Mouse (Mus musculus) embryonic facial prominence, embryonic 11.5 days (tissue): Measurements from ENCODE around the gene Tnxb. TPM values are rescaled to one million over a fixed set of nuclear protein-coding genes. Genes with fewer than 3 reads are reported as not detected.
"Not testable (repeated sequence)": the region's sequence is repeated elsewhere in the genome, so short reads cannot be mapped to it uniquely, and the experiment has no call there.

ENCODE experiments used
- ATAC-seq: fragments of 200-750 bp; cut with Nextera tagmentation; replicated peaks from 2 replicates; pipeline ENCODE4 v1.8.0; 2017; ENCODE audit warnings: low read depth; ENCODE audit not compliant: insufficient number of reproducible peaks, low FRiP score, low TSS enrichment
- DNase-seq: peaks from one replicate; pipeline ENCODE4 v3.0.0-alpha.2; 2015; ENCODE audit warnings: low spot score
- H3K27ac ChIP-seq: fragments of 300-500 bp; sonication (generic); replicated peaks from 2 replicates; pipeline ENCODE4 v1.5.1; 2014; ENCODE audit warnings: mild to moderate bottlenecking, low read depth, low read length, control low read depth
- H3K27me3 ChIP-seq: fragments of 300-500 bp; sonication (generic); 2 replicates; pipeline ENCODE4 v1.6.1; 2014; ENCODE audit warnings: mild to moderate bottlenecking, low read length, moderate library complexity, mixed read lengths; ENCODE audit not compliant: control insufficient read depth, insufficient read depth
- H3K36me3 ChIP-seq: fragments of 300-500 bp; sonication (generic); replicated peaks from 2 replicates; pipeline ENCODE4 v1.6.1; 2014; ENCODE audit warnings: low read depth, mild to moderate bottlenecking, low read length, moderate library complexity, mixed read lengths; ENCODE audit not compliant: control insufficient read depth, insufficient read depth
- H3K4me1 ChIP-seq: fragments of 300-500 bp; sonication (generic); 2 replicates; pipeline ENCODE4 v1.6.1; 2014; ENCODE audit warnings: low read length, mixed read lengths; ENCODE audit not compliant: control insufficient read depth, insufficient read depth
- H3K4me2 ChIP-seq: fragments of 300-500 bp; sonication (generic); 2 replicates; pipeline ENCODE4 v1.6.1; 2014; ENCODE audit warnings: low read depth, mild to moderate bottlenecking, control low read depth, low read length, moderate library complexity
- H3K4me3 ChIP-seq: fragments of 300-500 bp; sonication (generic); 2 replicates; pipeline ENCODE4 v1.5.1; 2014; ENCODE audit warnings: low read depth, low read length, control low read depth
- H3K9ac ChIP-seq: fragments of 300-500 bp; sonication (generic); replicated peaks from 2 replicates; pipeline ENCODE4 v1.6.1; 2014; ENCODE audit warnings: mild to moderate bottlenecking, control low read depth, low read length
- H3K9me3 ChIP-seq: fragments of 300-500 bp; sonication (generic); replicated peaks from 2 replicates; pipeline ENCODE4 v1.6.1; 2016; ENCODE audit warnings: mild to moderate bottlenecking, low read length, inconsistent platforms, mixed read lengths; ENCODE audit not compliant: control insufficient read depth
- WGBS: fragments of 180-500 bp; shearing (Covaris S2); extraction: QIAGEN DNeasy Blood & Tissue Kit; methylation state at CpG from one replicate; pipeline ENCODE4 v1.1.7; 2014; 5-methylcytosine and 5-hydroxymethylcytosine counted together
- polyA plus RNA-seq: library from polyadenylated mRNA; unstranded; fragments of >200 nt; fragmentation: Nextera tagmentation; extraction: Ambion mirVana; gene quantifications from 2 replicates; pipeline ENCODE4 v1.2.1, GENCODE M21; 2014

Gene Tnxb
- polyA plus RNA-seq, 1 experiment from 2014 or later: not detected

DNA sequence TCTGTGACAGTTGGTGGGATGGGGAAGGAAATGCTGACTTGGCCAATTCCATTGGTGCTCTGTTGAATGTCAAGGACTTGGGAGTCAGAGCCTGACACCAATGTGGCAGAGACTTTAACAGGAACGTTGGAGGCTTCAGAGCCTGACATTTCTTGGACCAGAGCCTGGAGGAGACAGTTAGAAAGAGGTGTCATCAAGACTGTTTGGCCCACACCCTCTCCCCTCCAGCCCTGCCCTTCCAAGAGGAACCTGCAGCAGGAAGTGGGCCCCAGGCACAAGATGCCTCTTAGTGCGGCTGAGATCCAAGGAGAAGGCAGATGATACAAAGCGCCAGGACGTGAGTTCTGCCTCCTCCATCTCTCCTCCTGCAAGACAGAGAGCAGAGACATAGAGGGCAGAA lies 69.9 kb downstream of the Tnxb start:
- 83% methylated on average over 4 of the region's 4 CpGs for WGBS
- no peak for DNase-seq
- H3K4me1 ChIP-seq: no peaks in the 10 kb centered on the region
- no peak overlapping the region for H3K4me2 ChIP-seq
- no peak overlapping the region for H3K27ac ChIP-seq
- no peak overlapping the region for H3K9ac ChIP-seq
- ATAC-seq: no peak
- no peaks in the 10 kb centered on the region for H3K27me3 ChIP-seq
- H3K9me3 ChIP-seq: no peaks in the 10 kb centered on the region
- no peak overlapping the region for H3K4me3 ChIP-seq
- no peaks in the 10 kb centered on the region for H3K36me3 ChIP-seq

DNA sequence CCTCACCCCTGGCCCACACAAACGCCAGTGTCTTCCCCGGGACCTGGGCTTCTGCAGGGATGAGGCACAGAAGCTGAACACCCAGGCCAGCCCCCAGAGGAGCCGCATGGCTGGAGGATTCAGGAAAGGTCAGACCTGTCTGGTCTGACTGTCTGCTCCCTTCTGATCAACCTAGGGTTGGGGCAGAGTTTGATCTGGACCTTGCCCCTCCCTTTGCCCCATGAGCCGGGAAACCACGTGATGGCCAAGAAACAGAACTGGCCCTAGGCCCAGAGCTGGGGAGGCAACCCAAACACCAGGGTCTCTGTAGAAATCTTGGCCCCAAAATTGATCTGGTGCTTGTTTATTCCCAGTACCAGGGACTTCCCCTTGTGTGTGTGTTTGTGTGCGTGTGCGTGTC lies 73.4 kb downstream of the Tnxb start, which contains the start of gene C4b:
C4b (minus strand) TSS at position 164 of the 400 bp plus-strand sequence.
- no peak for DNase-seq
- H3K4me2 ChIP-seq: no peak within 1 kb of the TSS
- WGBS: 92% methylated on average over 7 of the region's 7 CpGs
- H3K4me1 ChIP-seq: no peaks in the 10 kb centered on the region
- H3K9ac ChIP-seq: no peak within 1 kb of the TSS
- no peak for ATAC-seq
- no peak within 1 kb of the TSS for H3K4me3 ChIP-seq
- no peaks in the 10 kb centered on the region for H3K9me3 ChIP-seq
- no peaks in the 10 kb centered on the region for H3K36me3 ChIP-seq
- H3K27ac ChIP-seq: no peak within 1 kb of the TSS
- H3K27me3 ChIP-seq: no peaks in the 10 kb centered on the region

GRCm38 (mm10) chr17:34744206-34744605 lies 73.9 kb downstream of the Tnxb start:
- Histone ChIP-seq H3K27me3 (no peaks in the 10 kb centered on the region), H3K4me1 (no peaks in the 10 kb centered on the region), H3K4me3 (no peak overlapping the region), H3K4me2 (no peak overlapping the region), H3K9me3 (no peaks in the 10 kb centered on the region), H3K27ac (no peak overlapping the region), H3K9ac (no peak overlapping the region), H3K36me3 (no peaks in the 10 kb centered on the region)
- no peak for DNase-seq
- no peak for ATAC-seq
- 88% methylated on average over 6 of the region's 6 CpGs for WGBS

- 95% methylated on average over 6 of the region's 6 CpGs for WGBS
- ATAC-seq, H3K9ac ChIP-seq, H3K4me1 ChIP-seq, H3K36me3 ChIP-seq, H3K27ac ChIP-seq, H3K4me3 ChIP-seq, DNase-seq, H3K27me3 ChIP-seq, H3K4me2 ChIP-seq, H3K9me3 ChIP-seq: not testable (repeated sequence)
These were observed 74.3 kb downstream of the Tnxb start for GRCm38 (mm10) chr17:34744611-34745010.

DNA sequence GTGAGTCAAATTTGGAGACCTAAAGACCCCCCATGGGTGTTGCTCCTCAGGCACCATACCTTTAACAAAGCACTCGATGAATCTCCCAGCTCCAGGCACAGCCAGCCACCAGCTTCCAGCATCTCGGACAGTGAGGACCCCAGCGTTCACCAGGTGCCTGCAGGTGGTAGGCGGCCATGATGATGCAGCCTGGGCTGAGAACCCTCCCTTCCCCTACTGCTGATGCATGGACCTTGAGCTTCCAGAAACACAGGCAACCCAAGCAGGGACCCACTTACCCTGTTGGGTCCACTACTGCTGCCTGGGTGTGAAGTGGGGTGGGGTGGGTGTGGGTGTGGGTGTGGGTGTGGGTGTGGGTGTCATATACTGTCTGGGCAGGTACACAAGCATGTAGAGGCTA lies 74.8 kb downstream of the Tnxb start:
- H3K36me3 ChIP-seq, ATAC-seq, H3K9me3 ChIP-seq, H3K4me3 ChIP-seq, H3K4me1 ChIP-seq, DNase-seq, H3K27me3 ChIP-seq, H3K27ac ChIP-seq, H3K9ac ChIP-seq, H3K4me2 ChIP-seq: not testable (repeated sequence)
- 96% methylated on average over 3 of the region's 4 CpGs for WGBS

GRCm38 (mm10) chr17:34746531-34746930 lies 76.2 kb downstream of the Tnxb start:
- whole genome bisulfite sequencing: 73% methylated on average over 5 of the region's 5 CpGs
- no peak overlapping the region for H3K27ac ChIP-seq
- no peaks in the 10 kb centered on the region for H3K9me3 ChIP-seq
- H3K27me3 ChIP-seq: no peaks in the 10 kb centered on the region
- no peaks in the 10 kb centered on the region for H3K4me1 ChIP-seq
- H3K9ac ChIP-seq: no peak overlapping the region
- no peak overlapping the region for H3K4me2 ChIP-seq
- ATAC-seq: no peak
- no peak for DNase-seq
- no peak overlapping the region for H3K4me3 ChIP-seq
- no peaks in the 10 kb centered on the region for H3K36me3 ChIP-seq

DNA sequence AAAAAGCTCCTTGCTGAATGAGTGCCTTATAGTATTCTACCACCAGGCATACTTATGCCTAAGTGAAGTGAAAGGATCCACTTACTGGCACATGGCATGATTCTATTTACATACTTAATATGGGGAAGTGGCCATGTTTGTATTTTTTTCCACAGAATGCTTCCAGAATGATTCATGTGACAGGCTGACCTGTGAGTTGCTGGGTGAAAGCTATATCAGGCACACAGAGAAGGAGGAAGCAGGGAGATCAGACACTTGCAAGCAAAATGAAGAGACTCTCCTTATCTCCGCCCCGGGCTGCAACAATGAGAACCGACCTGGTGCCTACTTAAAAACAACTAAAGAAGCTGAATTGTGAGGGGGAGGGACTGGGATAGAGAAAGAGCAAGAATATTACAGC lies 91.1 kb downstream of the Tnxb start:
- no peak for ATAC-seq
- Histone ChIP-seq H3K4me2 (no peak overlapping the region), H3K4me3 (no peak overlapping the region), H3K9ac (no peak overlapping the region), H3K27ac (no peak overlapping the region), H3K27me3 (no peaks in the 10 kb centered on the region), H3K4me1 (no peaks in the 10 kb centered on the region), H3K9me3 (no peaks in the 10 kb centered on the region), H3K36me3 (no peaks in the 10 kb centered on the region)
- DNase-seq: no peak
- WGBS: 71% methylated on average over 3 of the region's 3 CpGs
